Mouse (Mus musculus): Measurements from ENCODE around the gene Pparg. TPM values are rescaled to one million over a fixed set of nuclear protein-coding genes. Genes with fewer than 3 reads are reported as not detected.

Pparg gene
- polyA plus RNA-seq, 1 experiment from 2014 or later = 20.5 TPM

- no peak overlapping the region for H3K4me2 ChIP-seq (replicated peaks; ENCODE audit: low read depth)
- TF ChIP-seq CTCF (IDR thresholded peaks at IDR 0.05; ENCODE audit: low read depth) = no peak
- peaks cover 7% of the 10 kb centered on the region; the same call in 1 of the 2 replicates for H3K4me1 ChIP-seq (replicated peaks; ENCODE audit: control insufficient read depth, insufficient read depth, low read length)
- H3K4me3 ChIP-seq (ENCODE audit: low read depth, low read length) = no peak overlapping the region
- H3K27ac ChIP-seq (ENCODE audit: low read depth, low read length) = no peak overlapping the region
- 29% methylated on average over 4 of the region's 4 CpGs for WGBS
- ATAC-seq = no peak
- H3K9me3 ChIP-seq (ENCODE audit: control insufficient read depth) = no peaks in the 10 kb centered on the region
- no peaks in the 10 kb centered on the region for H3K27me3 ChIP-seq (replicated peaks; ENCODE audit: control insufficient read depth, insufficient read depth, low read length)
- no peak overlapping the region for H3K9ac ChIP-seq (ENCODE audit: low read depth, low read length)
- H3K36me3 ChIP-seq (ENCODE audit: control insufficient read depth, insufficient read depth) = no peaks in the 10 kb centered on the region
These were observed 105.1 kb downstream of the Pparg start for GRCm38 (mm10) chr6:115465876-115466275.

- Histone ChIP-seq H3K27ac (ENCODE audit: low read depth, low read length) (no peak overlapping the region), H3K4me2 (replicated peaks; ENCODE audit: low read depth) (no peak overlapping the region), H3K36me3 (ENCODE audit: control insufficient read depth, insufficient read depth) (no peaks in the 10 kb centered on the region), H3K9me3 (ENCODE audit: control insufficient read depth) (no peaks in the 10 kb centered on the region), H3K9ac (ENCODE audit: low read depth, low read length) (no peak overlapping the region), H3K4me3 (ENCODE audit: low read depth, low read length) (no peak overlapping the region), H3K27me3 (replicated peaks; ENCODE audit: control insufficient read depth, insufficient read depth, low read length) (no peaks in the 10 kb centered on the region), H3K4me1 (replicated peaks; ENCODE audit: control insufficient read depth, insufficient read depth, low read length) (peaks cover 7% of the 10 kb centered on the region; the same call in 1 of the 2 replicates)
- 33% methylated on average over 3 of the region's 3 CpGs for WGBS
- no peak for TF ChIP-seq CTCF (IDR thresholded peaks at IDR 0.05; ENCODE audit: low read depth)
- ATAC-seq = peak; percentile 75
These were observed 105.8 kb downstream of the Pparg start for GRCm38 (mm10) chr6:115466601-115467000.

- Histone ChIP-seq H3K27ac (ENCODE audit: low read depth, low read length) (no peak overlapping the region), H3K9ac (ENCODE audit: low read depth, low read length) (no peak overlapping the region), H3K4me1 (replicated peaks; ENCODE audit: control insufficient read depth, insufficient read depth, low read length) (no peaks in the 10 kb centered on the region; the same call in 1 of the 2 replicates), H3K27me3 (replicated peaks; ENCODE audit: control insufficient read depth, insufficient read depth, low read length) (no peaks in the 10 kb centered on the region), H3K9me3 (ENCODE audit: control insufficient read depth) (no peaks in the 10 kb centered on the region), H3K4me3 (ENCODE audit: low read depth, low read length) (no peak overlapping the region), H3K4me2 (replicated peaks; ENCODE audit: low read depth) (no peak overlapping the region), H3K36me3 (ENCODE audit: control insufficient read depth, insufficient read depth) (no peaks in the 10 kb centered on the region)
- no peak for TF ChIP-seq CTCF (IDR thresholded peaks at IDR 0.05; ENCODE audit: low read depth)
- 43% methylated on average over 3 of the region's 3 CpGs for WGBS
- ATAC-seq = no peak
These were observed 109.2 kb downstream of the Pparg start for GRCm38 (mm10) chr6:115469666-115470581.

GRCm38 (mm10) chr6:115471956-115472355 is 111.2 kb downstream of the Pparg start:
- Histone ChIP-seq H3K27ac (ENCODE audit: low read depth, low read length) (no peak overlapping the region), H3K4me3 (ENCODE audit: low read depth, low read length) (no peak overlapping the region), H3K4me2 (replicated peaks; ENCODE audit: low read depth) (no peak overlapping the region), H3K36me3 (ENCODE audit: control insufficient read depth, insufficient read depth) (no peaks in the 10 kb centered on the region), H3K9me3 (ENCODE audit: control insufficient read depth) (no peaks in the 10 kb centered on the region), H3K9ac (ENCODE audit: low read depth, low read length) (no peak overlapping the region), H3K27me3 (replicated peaks; ENCODE audit: control insufficient read depth, insufficient read depth, low read length) (no peaks in the 10 kb centered on the region), H3K4me1 (replicated peaks; ENCODE audit: control insufficient read depth, insufficient read depth, low read length) (no peaks in the 10 kb centered on the region; the same call in 1 of the 2 replicates)
- TF ChIP-seq CTCF (IDR thresholded peaks at IDR 0.05; ENCODE audit: low read depth) = no peak
- no peak for ATAC-seq

- TF ChIP-seq CTCF (IDR thresholded peaks at IDR 0.05; ENCODE audit: low read depth) = no peak
- Histone ChIP-seq H3K36me3 (ENCODE audit: control insufficient read depth, insufficient read depth) (no peaks in the 10 kb centered on the region), H3K9me3 (ENCODE audit: control insufficient read depth) (no peaks in the 10 kb centered on the region), H3K27me3 (replicated peaks; ENCODE audit: control insufficient read depth, insufficient read depth, low read length) (no peaks in the 10 kb centered on the region), H3K4me3 (ENCODE audit: low read depth, low read length) (no peak overlapping the region), H3K27ac (ENCODE audit: low read depth, low read length) (no peak overlapping the region), H3K4me1 (replicated peaks; ENCODE audit: control insufficient read depth, insufficient read depth, low read length) (peaks cover 8% of the 10 kb centered on the region; the same call in 1 of the 2 replicates), H3K9ac (ENCODE audit: low read depth, low read length) (no peak overlapping the region), H3K4me2 (replicated peaks; ENCODE audit: low read depth) (no peak overlapping the region)
- 51% methylated on average over 7 of the region's 7 CpGs for WGBS
- ATAC-seq = no peak
These were observed 116.4 kb downstream of the Pparg start for GRCm38 (mm10) chr6:115477081-115477695.

- H3K9me3 ChIP-seq (ENCODE audit: control insufficient read depth) = no peaks in the 10 kb centered on the region
- no peak for TF ChIP-seq CTCF (IDR thresholded peaks at IDR 0.05; ENCODE audit: low read depth)
- no peaks in the 10 kb centered on the region for H3K36me3 ChIP-seq (ENCODE audit: control insufficient read depth, insufficient read depth)
- peak overlapping the region; percentile 13; the same call in 1 of the 2 replicates for H3K4me2 ChIP-seq (replicated peaks; ENCODE audit: low read depth)
- H3K27ac ChIP-seq (ENCODE audit: low read depth, low read length) = peak overlapping the region; percentile 70
- peaks cover 8% of the 10 kb centered on the region; the same call in 1 of the 2 replicates for H3K4me1 ChIP-seq (replicated peaks; ENCODE audit: control insufficient read depth, insufficient read depth, low read length)
- peak; percentile 82 for ATAC-seq
- no peak overlapping the region for H3K4me3 ChIP-seq (ENCODE audit: low read depth, low read length)
- H3K9ac ChIP-seq (ENCODE audit: low read depth, low read length) = no peak overlapping the region
- H3K27me3 ChIP-seq (replicated peaks; ENCODE audit: control insufficient read depth, insufficient read depth, low read length) = no peaks in the 10 kb centered on the region
These were observed 119.2 kb downstream of the Pparg start for GRCm38 (mm10) chr6:115479963-115480321.
